Mouse (Mus musculus): ENCODE measurements at regions not wholly inside any gene's neighbourhood (a gene's known extent, or its start where the extent isn't known, plus 50 kb on each side); places are given as distances from the start of the nearest gene placed in this dataset.

DNA sequence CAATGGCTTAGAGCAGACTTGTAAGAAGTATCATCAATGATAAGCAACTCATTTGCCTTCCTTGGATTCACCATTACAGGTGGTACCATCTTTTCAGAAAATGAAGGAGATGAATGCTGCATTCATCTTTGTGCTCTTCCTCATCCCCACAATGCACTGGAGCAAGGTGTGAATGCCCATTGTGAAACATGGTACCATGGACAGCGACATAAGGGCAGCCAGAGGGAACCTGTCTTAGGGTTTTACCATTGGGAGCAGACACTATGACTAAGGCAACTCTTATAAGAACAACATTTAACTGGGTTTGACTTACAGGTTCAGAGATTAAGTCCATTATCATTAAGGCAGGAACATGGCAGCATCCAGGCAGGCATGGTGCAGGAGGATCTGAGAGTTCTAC, 60.1 kb upstream of the Kcnj6 start:
- in situ Hi-C loops (cut with MboI; ENCODE audit: low pct_ligation_motif_present, low pct_unique_long_range_greater_than_20kb, low sequenced_read_pairs), result no loop called here
- Histone ChIP-seq H3K4me2 (ENCODE audit: insufficient read depth, low read depth, poor library complexity, severe bottlenecking) (no peak overlapping the region), H3K9me3 (replicated peaks; ENCODE audit: low read length) (peaks cover 4% of the 10 kb centered on the region), H3K4me3 (replicated peaks in 1 of 3; ENCODE audit: low read depth in 2 of 3, low read length in 2 of 3, poor library complexity in 1 of 3) (no peak overlapping the region), H3K9ac (ENCODE audit: insufficient read depth, low read depth) (no peak overlapping the region), H3K4me1 (ENCODE audit: control insufficient read depth in 1 of 2, insufficient read depth in 2 of 2) (peaks cover 0 to 2% of the 10 kb centered on the region in 2 experiments; a peak in 1 of 4 replicates), H3K79me2 (replicated peaks; ENCODE audit: control insufficient read depth, extremely low read depth, insufficient read depth, poor library complexity, severe bottlenecking) (no peaks in the 10 kb centered on the region), H3K36me3 (replicated peaks in 1 of 2; ENCODE audit: control insufficient read depth in 1 of 2, insufficient read depth in 1 of 2, low read length in 1 of 2) (no peaks in the 10 kb centered on the region), H3K27ac (ENCODE audit: insufficient read depth, low read depth) (no peak overlapping the region), H3K27me3 (replicated peaks) (peaks cover 66% of the 10 kb centered on the region)
- dilution Hi-C loops (cut with MboI; ENCODE audit: extremely low pct_ligation_motif_present, extremely low pct_unique_long_range_greater_than_20kb, low sequenced_read_pairs), result no loop called here
- TF ChIP-seq KAT2A (IDR thresholded peaks at IDR 0.05; ENCODE audit: insufficient replicate concordance, low read length) (no peak), CHD1 (IDR thresholded peaks at IDR 0.05; ENCODE audit: low read depth, low read length) (no peak), CTCF (conservative IDR thresholded peaks at IDR 0.05 in 1 of 2, IDR thresholded peaks at IDR 0.05 in 1 of 2; ENCODE audit: low read depth in 2 of 2, low read length in 2 of 2) (no peak), SIN3A (IDR thresholded peaks at IDR 0.05; ENCODE audit: low read length) (no peak), CHD2 (IDR thresholded peaks at IDR 0.05; ENCODE audit: low read length) (no peak), PAX5 (IDR thresholded peaks at IDR 0.05; ENCODE audit: low read length) (no peak), E2F4 (IDR thresholded peaks at IDR 0.05; ENCODE audit: insufficient replicate concordance, low read depth, low read length) (no peak), GABPA (IDR thresholded peaks at IDR 0.05; ENCODE audit: insufficient replicate concordance, low read depth, low read length) (no peak), ZNF384 (IDR thresholded peaks at IDR 0.05; ENCODE audit: low read depth, low read length) (no peak), MAFK (IDR thresholded peaks at IDR 0.05; ENCODE audit: insufficient replicate concordance, low read length) (no peak), TCF12 (IDR thresholded peaks at IDR 0.05; ENCODE audit: low read depth, low read length) (no peak), NRF1 (IDR thresholded peaks at IDR 0.05; ENCODE audit: low read depth, low read length) (no peak), SMC3 (IDR thresholded peaks at IDR 0.05; ENCODE audit: low read depth, low read length) (no peak), ZC3H11A (IDR thresholded peaks at IDR 0.05; ENCODE audit: low read depth, low read length) (no peak), IRF4 (IDR thresholded peaks at IDR 0.05; ENCODE audit: low read depth, low read length) (no peak), MEF2A (IDR thresholded peaks at IDR 0.05; ENCODE audit: borderline replicate concordance, low read depth, low read length) (no peak), RAD21 (IDR thresholded peaks at IDR 0.05; ENCODE audit: low read depth, low read length) (no peak), HCFC1 (IDR thresholded peaks at IDR 0.05; ENCODE audit: low read depth, low read length) (no peak)
- DNase-seq (ENCODE audit: extremely low read depth), result peak; percentile 33

DNA sequence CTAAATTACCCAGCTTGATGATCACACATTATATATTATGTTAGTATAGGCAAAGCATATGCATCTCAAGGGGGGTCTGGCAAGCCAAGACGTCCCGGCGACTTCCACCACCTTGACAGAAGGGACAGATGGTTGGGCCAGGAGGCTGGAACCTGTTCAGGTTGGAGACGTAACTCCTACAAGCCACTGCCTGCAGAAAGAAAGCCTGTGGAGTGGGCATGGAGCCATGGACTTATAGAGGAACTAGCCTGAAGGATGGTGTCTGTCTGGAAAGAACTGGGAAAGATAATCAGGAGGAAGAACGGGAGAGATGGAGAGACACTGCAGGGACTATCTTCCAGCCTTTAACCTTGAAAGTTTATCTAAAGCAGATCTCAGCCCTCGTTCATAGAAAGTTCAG, 66.9 kb upstream of the Kcnj6 start:
- no peaks in the 10 kb centered on the region for H3K79me2 ChIP-seq (replicated peaks; ENCODE audit: control insufficient read depth, extremely low read depth, insufficient read depth, poor library complexity, severe bottlenecking)
- no peak overlapping the region for H3K9ac ChIP-seq (ENCODE audit: insufficient read depth, low read depth)
- H3K9me3 ChIP-seq (replicated peaks; ENCODE audit: low read length), result peaks cover 2% of the 10 kb centered on the region
- no peak overlapping the region for H3K4me2 ChIP-seq (ENCODE audit: insufficient read depth, low read depth, poor library complexity, severe bottlenecking)
- peaks cover 90% of the 10 kb centered on the region for H3K27me3 ChIP-seq (replicated peaks)
- H3K4me3 ChIP-seq (replicated peaks in 1 of 3; ENCODE audit: low read depth in 2 of 3, low read length in 2 of 3, poor library complexity in 1 of 3), result no peak overlapping the region
- H3K4me1 ChIP-seq (ENCODE audit: control insufficient read depth in 1 of 2, insufficient read depth in 2 of 2), result peaks cover 0 to 2% of the 10 kb centered on the region in 2 experiments; a peak in 1 of 4 replicates
- in situ Hi-C loops (cut with MboI; ENCODE audit: low pct_ligation_motif_present, low pct_unique_long_range_greater_than_20kb, low sequenced_read_pairs) (no loop called here), dilution Hi-C loops (cut with MboI; ENCODE audit: extremely low pct_ligation_motif_present, extremely low pct_unique_long_range_greater_than_20kb, low sequenced_read_pairs) (no loop called here)
- DNase-seq (ENCODE audit: extremely low read depth), result no peak
- no peaks in the 10 kb centered on the region for H3K36me3 ChIP-seq (replicated peaks in 1 of 2; ENCODE audit: control insufficient read depth in 1 of 2, insufficient read depth in 1 of 2, low read length in 1 of 2)
- TF ChIP-seq JUND (conservative IDR thresholded peaks at IDR 0.05; ENCODE audit: low read depth, low read length) (no peak), MAFK (IDR thresholded peaks at IDR 0.05; ENCODE audit: insufficient replicate concordance, low read length) (no peak), NELFE (IDR thresholded peaks at IDR 0.05; ENCODE audit: low read depth, low read length) (no peak), USF1 (IDR thresholded peaks at IDR 0.05; ENCODE audit: low read depth, low read length) (no peak), SIN3A (IDR thresholded peaks at IDR 0.05; ENCODE audit: low read length) (no peak), JUN (IDR thresholded peaks at IDR 0.05; ENCODE audit: insufficient read depth, low read depth, low read length) (no peak), POLR2AphosphoS2 (IDR thresholded peaks at IDR 0.05; ENCODE audit: low read depth, low read length) (no peak), PAX5 (IDR thresholded peaks at IDR 0.05; ENCODE audit: low read length) (no peak), ELF1 (IDR thresholded peaks at IDR 0.05; ENCODE audit: low read depth, low read length) (no peak), CTCF (conservative IDR thresholded peaks at IDR 0.05 in 1 of 2, IDR thresholded peaks at IDR 0.05 in 1 of 2; ENCODE audit: low read depth in 2 of 2, low read length in 2 of 2) (no peak), ZMIZ1 (IDR thresholded peaks at IDR 0.05; ENCODE audit: low read depth, low read length) (no peak), EP300 (IDR thresholded peaks at IDR 0.05; ENCODE audit: low read length) (no peak), POLR2A (IDR thresholded peaks at IDR 0.05; ENCODE audit: low read depth, low read length) (no peak), BHLHE40 (IDR thresholded peaks at IDR 0.05; ENCODE audit: low read depth, low read length) (no peak), NRF1 (IDR thresholded peaks at IDR 0.05; ENCODE audit: low read depth, low read length) (no peak), ZNF384 (IDR thresholded peaks at IDR 0.05; ENCODE audit: low read depth, low read length) (no peak), E2F4 (IDR thresholded peaks at IDR 0.05; ENCODE audit: insufficient replicate concordance, low read depth, low read length) (no peak), CHD1 (IDR thresholded peaks at IDR 0.05; ENCODE audit: low read depth, low read length) (no peak)
- H3K27ac ChIP-seq (ENCODE audit: insufficient read depth, low read depth), result no peak overlapping the region
